ENCODE assay signal across 8 mouse cellular contexts in the genomic region with DNA sequence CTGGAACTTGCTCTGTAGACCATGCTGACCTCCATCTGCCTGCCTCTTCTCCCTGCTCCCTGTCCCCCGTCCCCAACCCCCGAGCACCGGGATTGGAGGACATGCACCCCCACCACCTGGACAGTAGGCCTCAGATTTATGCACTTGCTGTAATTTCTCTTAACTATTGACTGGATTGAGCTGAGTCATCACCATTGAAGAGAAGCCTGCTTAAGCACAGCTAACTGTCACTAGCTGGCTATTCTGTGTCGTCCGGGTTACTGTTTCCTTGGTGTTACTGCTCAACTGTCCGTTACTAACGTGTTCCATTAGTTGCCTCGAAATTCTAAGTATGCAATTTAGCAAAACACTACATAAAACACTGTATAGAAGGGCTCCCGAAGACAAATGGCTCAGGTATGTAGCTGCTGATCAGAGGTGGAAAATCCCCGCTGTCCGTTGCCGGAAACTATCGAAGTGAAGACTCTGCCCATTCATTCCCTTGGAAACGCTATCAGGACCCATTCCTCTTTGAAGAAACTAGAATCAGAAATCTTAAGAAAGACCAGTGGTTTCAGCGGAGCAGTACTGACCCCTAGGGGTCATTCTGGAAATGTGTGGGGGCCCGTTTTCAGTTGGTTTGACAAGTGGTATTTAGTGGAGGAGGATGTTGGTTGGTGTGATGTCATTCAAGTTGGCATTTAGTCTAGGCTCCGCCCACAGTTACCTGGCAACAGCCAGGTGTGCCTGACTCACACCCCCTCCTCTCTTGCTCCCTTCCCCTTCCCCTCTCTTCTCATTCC. TPM values are rescaled to one million over a fixed set of nuclear protein-coding genes. Genes with fewer than 3 reads are reported as not detected.
DNase-seq lines count a peak whose midpoint lies in the region; ATAC-seq and TF ChIP-seq lines count a peak whose summit lies in the region.

No protein-coding gene starts in this region.

- peak; percentile 54; the same call in 1 of the 2 replicates for TF ChIP-seq CTCF in liver, embryonic 14.5 days (IDR thresholded peaks at IDR 0.05; ENCODE audit: low read depth)
- TF ChIP-seq CTCF in hindbrain, postnatal 0 days (IDR thresholded peaks at IDR 0.05; ENCODE audit: low read depth): peak; percentile 76

- no peaks in the 10 kb centered on the region for H3K9me3 ChIP-seq in liver, embryonic 14.5 days (ENCODE audit: control insufficient read depth, low read length)
- no peaks in the 10 kb centered on the region for H3K9me3 ChIP-seq in liver, embryonic 11.5 days (ENCODE audit: control insufficient read depth, low read length)
- no peaks in the 10 kb centered on the region for H3K9me3 ChIP-seq in embryonic facial prominence, embryonic 10.5 days
- no peaks in the 10 kb centered on the region for H3K9me3 ChIP-seq in hindbrain, postnatal 0 days (ENCODE audit: low read length)
- H3K9me3 ChIP-seq in midbrain, embryonic 14.5 days (ENCODE audit: control insufficient read depth, low read length): no peaks in the 10 kb centered on the region

- H3K9ac ChIP-seq in liver, embryonic 14.5 days (replicated peaks): no peak overlapping the region
- no peak overlapping the region for H3K9ac ChIP-seq in liver, embryonic 11.5 days (ENCODE audit: low read depth, low read length)
- H3K9ac ChIP-seq in hindbrain, postnatal 0 days (replicated peaks; ENCODE audit: low read length): no peak overlapping the region
- H3K9ac ChIP-seq in midbrain, embryonic 14.5 days (replicated peaks; ENCODE audit: low read length): no peak overlapping the region

- DNase-seq in liver, embryonic 14.5 days (ENCODE audit: low read depth in 3 of 3, low spot score in 3 of 3): no peak
- DNase-seq in liver, embryonic 11.5 days (ENCODE audit: low spot score): no peak
- DNase-seq in adrenal gland, adult 2 months: peak; percentile 62
- DNase-seq in embryonic facial prominence, embryonic 10.5 days (ENCODE audit: low spot score): peak; percentile 60
- peak; percentile 78 for DNase-seq in hindbrain, postnatal 0 days (ENCODE audit: low spot score)
- DNase-seq in left cerebral cortex, adult 18-20 months (ENCODE audit: low spot score in 2 of 2): peak; percentile 59 to 68
- DNase-seq in midbrain, embryonic 14.5 days: peak; percentile 82
- peak; percentile 72 for DNase-seq in testis, postnatal 10 days (ENCODE audit: low spot score)

- no peak for TF ChIP-seq EP300 in liver, embryonic 14.5 days (IDR thresholded peaks at IDR 0.05; ENCODE audit: low read depth)

- 63% methylated on average over 17 of the region's 17 CpGs for WGBS in liver, embryonic 14.5 days (ENCODE audit: insufficient replicate concordance)
- 58% methylated on average over 17 of the region's 17 CpGs for WGBS in liver, embryonic 11.5 days
- WGBS in embryonic facial prominence, embryonic 10.5 days: 63% methylated on average over 17 of the region's 17 CpGs
- 26% methylated on average over 17 of the region's 17 CpGs for WGBS in hindbrain, postnatal 0 days
- 40% methylated on average over 17 of the region's 17 CpGs for WGBS in midbrain, embryonic 14.5 days

- no peaks in the 10 kb centered on the region for H3K27me3 ChIP-seq in liver, embryonic 14.5 days (ENCODE audit: control insufficient read depth, insufficient read depth, low read length)
- no peaks in the 10 kb centered on the region for H3K27me3 ChIP-seq in liver, embryonic 11.5 days (replicated peaks; ENCODE audit: control insufficient read depth, insufficient read depth, low read length)
- H3K27me3 ChIP-seq in embryonic facial prominence, embryonic 10.5 days (replicated peaks; ENCODE audit: low read depth, poor library complexity, severe bottlenecking): no peaks in the 10 kb centered on the region
- H3K27me3 ChIP-seq in hindbrain, postnatal 0 days (ENCODE audit: insufficient read depth, low read length): no peaks in the 10 kb centered on the region
- H3K27me3 ChIP-seq in midbrain, embryonic 14.5 days (ENCODE audit: control insufficient read depth, insufficient read depth, low read length): no peaks in the 10 kb centered on the region

- no peak overlapping the region for H3K4me3 ChIP-seq in liver, embryonic 14.5 days (ENCODE audit: insufficient read depth in 1 of 2, low read depth in 2 of 2, low read length in 2 of 2)
- no peak overlapping the region for H3K4me3 ChIP-seq in liver, embryonic 11.5 days (ENCODE audit: low read depth, low read length)
- no peak overlapping the region for H3K4me3 ChIP-seq in embryonic facial prominence, embryonic 10.5 days
- H3K4me3 ChIP-seq in hindbrain, postnatal 0 days (ENCODE audit: low read length): no peak overlapping the region
- H3K4me3 ChIP-seq in midbrain, embryonic 14.5 days (replicated peaks; ENCODE audit: low read depth, low read length): no peak overlapping the region

- no peaks in the 10 kb centered on the region for H3K4me1 ChIP-seq in liver, embryonic 14.5 days (replicated peaks; ENCODE audit: control insufficient read depth in 2 of 2, insufficient read depth in 2 of 2, low read length in 1 of 2)
- H3K4me1 ChIP-seq in liver, embryonic 11.5 days (replicated peaks; ENCODE audit: control insufficient read depth, insufficient read depth, low read length): no peaks in the 10 kb centered on the region
- H3K4me1 ChIP-seq in embryonic facial prominence, embryonic 10.5 days: peaks cover 13% of the 10 kb centered on the region
- peaks cover 4% of the 10 kb centered on the region; the same call in 1 of the 2 replicates for H3K4me1 ChIP-seq in hindbrain, postnatal 0 days (ENCODE audit: insufficient read depth, low read length)
- 0 out of 2 replicates have a peak, but pooled peaks cover 5% of the 10 kb centered on the region for H3K4me1 ChIP-seq in midbrain, embryonic 14.5 days (ENCODE audit: control insufficient read depth, insufficient read depth, low read length)

- ATAC-seq in liver, embryonic 14.5 days (ENCODE audit: insufficient read depth): no peak
- no peak for ATAC-seq in liver, embryonic 11.5 days (replicated peaks; ENCODE audit: low FRiP score)
- peak; percentile 72 for ATAC-seq in hindbrain, postnatal 0 days
- 0 out of 2 replicates have a peak, but pooled peaks have one; percentile 34 for ATAC-seq in midbrain, embryonic 14.5 days (ENCODE audit: low FRiP score, low TSS enrichment)

- peaks cover 32% of the 10 kb centered on the region for H3K36me3 ChIP-seq in liver, embryonic 14.5 days (replicated peaks; ENCODE audit: control insufficient read depth, insufficient read depth, low read depth)
- H3K36me3 ChIP-seq in liver, embryonic 11.5 days (ENCODE audit: control insufficient read depth, insufficient read depth, low read length): peaks cover 13% of the 10 kb centered on the region
- H3K36me3 ChIP-seq in embryonic facial prominence, embryonic 10.5 days (replicated peaks): peaks cover 36% of the 10 kb centered on the region
- H3K36me3 ChIP-seq in hindbrain, postnatal 0 days (ENCODE audit: insufficient read depth, low read length): peaks cover 13% of the 10 kb centered on the region; the same call in 1 of the 2 replicates
- peaks cover 6% of the 10 kb centered on the region for H3K36me3 ChIP-seq in midbrain, embryonic 14.5 days (ENCODE audit: control insufficient read depth, insufficient read depth, low read length)

- H3K27ac ChIP-seq in liver, embryonic 14.5 days: no peak overlapping the region
- H3K27ac ChIP-seq in liver, embryonic 11.5 days (ENCODE audit: low read depth, low read length): no peak overlapping the region
- H3K27ac ChIP-seq in embryonic facial prominence, embryonic 10.5 days (replicated peaks): no peak overlapping the region
- no peak overlapping the region for H3K27ac ChIP-seq in hindbrain, postnatal 0 days
- no peak overlapping the region for H3K27ac ChIP-seq in midbrain, embryonic 14.5 days (replicated peaks; ENCODE audit: low read depth, low read length)

- no peak overlapping the region for H3K4me2 ChIP-seq in liver, embryonic 14.5 days (ENCODE audit: low read depth)
- no peak overlapping the region for H3K4me2 ChIP-seq in liver, embryonic 11.5 days
- H3K4me2 ChIP-seq in hindbrain, postnatal 0 days (ENCODE audit: low read depth, low read length): peak overlapping the region; percentile 29; the same call in 1 of the 2 replicates
- peak overlapping the region; percentile 5; the same call in 1 of the 2 replicates for H3K4me2 ChIP-seq in midbrain, embryonic 14.5 days (ENCODE audit: low read length)

RNA-seq across cellular contexts. Expression of gene Btbd9, which starts 14.3 kb away (rescaled TPM):
- 2.6 and 2.7 TPM in 2 replicates for polyA plus RNA-seq in liver, embryonic 14.5 days (2012; rRNA removed)
- 8.0 and 9.6 TPM in 2 replicates for polyA plus RNA-seq in liver, embryonic 14.5 days (2014; fragmentation: Nextera tagmentation; extraction: Ambion mirVana)
- polyA plus RNA-seq in liver, embryonic 11.5 days (2014; fragmentation: Nextera tagmentation; extraction: Ambion mirVana): 28.6 and 33.4 TPM in 2 replicates
- 10 to 100 TPM; 32.7 to 48.5 TPM for total RNA-seq in adrenal gland, adult 2 months (2021)
- 16.5 and 17.8 TPM in 2 replicates for polyA plus RNA-seq in adrenal gland, adult 2 months (2012; rRNA removed)
- polyA plus RNA-seq in embryonic facial prominence, embryonic 10.5 days (2016; fragmentation: Nextera tagmentation; extraction: Ambion mirVana): 57.2 and 58.1 TPM in 2 replicates
- total RNA-seq in hindbrain, postnatal 0 days (2014; rRNA removed): 67.7 and 72.7 TPM in 2 replicates
- 115 and 122 TPM in 2 replicates for polyA plus RNA-seq in hindbrain, postnatal 0 days (2015; fragmentation: Nextera tagmentation; extraction: Ambion mirVana)
- 100 to 1,000 TPM; 100 to 101 TPM for total RNA-seq in left cerebral cortex, adult 18-20 months (2021)
- polyA plus RNA-seq in midbrain, embryonic 14.5 days (2014; fragmentation: Nextera tagmentation; extraction: Ambion mirVana): 129 and 140 TPM in 2 replicates

RNA-seq across cellular contexts. Expression of gene Dnah8, which starts 33.5 kb away (rescaled TPM):
- 1.1 and 1.8 TPM in 2 replicates for polyA plus RNA-seq in liver, embryonic 14.5 days (2012; rRNA removed)
- polyA plus RNA-seq in liver, embryonic 14.5 days (2014; fragmentation: Nextera tagmentation; extraction: Ambion mirVana): 0.83 and 1.2 TPM in 2 replicates
- polyA plus RNA-seq in liver, embryonic 11.5 days (2014; fragmentation: Nextera tagmentation; extraction: Ambion mirVana): 4.4 and 4.7 TPM in 2 replicates
- under 1 TPM; 0.52 to 0.63 TPM for total RNA-seq in adrenal gland, adult 2 months (2021)
- 0.34 and 0.36 TPM in 2 replicates for polyA plus RNA-seq in adrenal gland, adult 2 months (2012; rRNA removed)
- 0.87 and 0.88 TPM in 2 replicates for polyA plus RNA-seq in embryonic facial prominence, embryonic 10.5 days (2016; fragmentation: Nextera tagmentation; extraction: Ambion mirVana)
- total RNA-seq in hindbrain, postnatal 0 days (2014; rRNA removed): 4.9 and 10.0 TPM in 2 replicates
- polyA plus RNA-seq in hindbrain, postnatal 0 days (2015; fragmentation: Nextera tagmentation; extraction: Ambion mirVana): 2.1 TPM in 2 replicates
- 1 to 10 TPM in 1 of 2 experiments, under 1 TPM in 1; 0.46 to 1.6 TPM for total RNA-seq in left cerebral cortex, adult 18-20 months (2021)
- polyA plus RNA-seq in midbrain, embryonic 14.5 days (2014; fragmentation: Nextera tagmentation; extraction: Ambion mirVana): 2.1 and 2.4 TPM in 2 replicates

RNA-seq across cellular contexts. Expression of gene Glo1, which starts 36.1 kb away (rescaled TPM):
- polyA plus RNA-seq in liver, embryonic 14.5 days (2012; rRNA removed): 98.1 and 103 TPM in 2 replicates
- 273 and 280 TPM in 2 replicates for polyA plus RNA-seq in liver, embryonic 14.5 days (2014; fragmentation: Nextera tagmentation; extraction: Ambion mirVana)
- 310 and 314 TPM in 2 replicates for polyA plus RNA-seq in liver, embryonic 11.5 days (2014; fragmentation: Nextera tagmentation; extraction: Ambion mirVana)
- 100 to 1,000 TPM; 111 to 141 TPM for total RNA-seq in adrenal gland, adult 2 months (2021)
- 48.7 and 49.2 TPM in 2 replicates for polyA plus RNA-seq in adrenal gland, adult 2 months (2012; rRNA removed)
- 210 and 216 TPM in 2 replicates for polyA plus RNA-seq in embryonic facial prominence, embryonic 10.5 days (2016; fragmentation: Nextera tagmentation; extraction: Ambion mirVana)
- 165 and 200 TPM in 2 replicates for total RNA-seq in hindbrain, postnatal 0 days (2014; rRNA removed)
- 212 and 223 TPM in 2 replicates for polyA plus RNA-seq in hindbrain, postnatal 0 days (2015; fragmentation: Nextera tagmentation; extraction: Ambion mirVana)
- total RNA-seq in left cerebral cortex, adult 18-20 months (2021): 100 to 1,000 TPM; 155 to 156 TPM
- 160 and 162 TPM in 2 replicates for polyA plus RNA-seq in midbrain, embryonic 14.5 days (2014; fragmentation: Nextera tagmentation; extraction: Ambion mirVana)

Comparison
In these comparisons a context has a peak if more than half of its experiments do, and no peak if none do; other contexts are left out.
1. ATAC-seq: peak in hindbrain, postnatal 0 days (single experiment) and midbrain, embryonic 14.5 days (single experiment); none in liver, embryonic 14.5 days (single experiment) and liver, embryonic 11.5 days (single experiment).
2. DNase-seq: peak in adrenal gland, adult 2 months (single experiment), embryonic facial prominence, embryonic 10.5 days (single experiment), hindbrain, postnatal 0 days (single experiment), left cerebral cortex, adult 18-20 months (2 of 2), midbrain, embryonic 14.5 days (single experiment) and testis, postnatal 10 days (single experiment); none in liver, embryonic 14.5 days (0 of 3) and liver, embryonic 11.5 days (single experiment).
3. H3K4me2 ChIP-seq: peak in hindbrain, postnatal 0 days (single experiment) and midbrain, embryonic 14.5 days (single experiment); none in liver, embryonic 14.5 days (single experiment) and liver, embryonic 11.5 days (single experiment).